Mouse (Mus musculus) testis, adult 2 months (tissue): ENCODE data around the gene Lrrc49. TPM values are rescaled to one million over a fixed set of nuclear protein-coding genes. Genes with fewer than 3 reads are reported as not detected.

ENCODE experiments used
- H3K27ac ChIP-seq: fragments of 200-500 bp; 2 replicates; pipeline ENCODE4 v1.5.1; 2012; ENCODE audit warnings: low read depth, low read length; ENCODE audit not compliant: control insufficient read depth, insufficient read depth
- H3K27me3 ChIP-seq: fragments of 200-500 bp; 2 replicates; pipeline ENCODE4 v1.6.1; 2012; ENCODE audit warnings: mild to moderate bottlenecking, low read length, moderate library complexity; ENCODE audit not compliant: control insufficient read depth, insufficient read depth
- H3K36me3 ChIP-seq: fragments of 200-500 bp; 2 replicates; pipeline ENCODE4 v1.6.1; 2012; ENCODE audit warnings: mild to moderate bottlenecking, low read length; ENCODE audit not compliant: control insufficient read depth, insufficient read depth
- H3K4me1 ChIP-seq: fragments of 200-500 bp; 2 replicates; pipeline ENCODE4 v1.6.1; 2012; ENCODE audit warnings: low read length; ENCODE audit not compliant: control insufficient read depth, insufficient read depth
- H3K4me3 ChIP-seq: fragments of 200-500 bp; 2 replicates; pipeline ENCODE4 v1.5.1; 2012; ENCODE audit warnings: low read depth, mild to moderate bottlenecking, low read length, moderate library complexity, mixed read lengths; ENCODE audit not compliant: control insufficient read depth
- CTCF ChIP-seq: fragments of 200-500 bp; IDR thresholded peaks from 2 replicates; pipeline ENCODE4 v1.5.1; 2012; ENCODE audit warnings: low read depth, mild to moderate bottlenecking, inconsistent platforms, low read length, moderate library complexity; ENCODE audit not compliant: control insufficient read depth, insufficient read depth, insufficient replicate concordance
- POLR2A ChIP-seq: fragments of 200-500 bp; IDR thresholded peaks from 2 replicates; pipeline ENCODE4 v1.6.1; 2012; ENCODE audit warnings: low read depth, mild to moderate bottlenecking, inconsistent platforms, low read length, moderate library complexity; ENCODE audit not compliant: control insufficient read depth
- polyA plus RNA-seq: library from polyadenylated mRNA; depleted of rRNA; stranded (reverse); fragments of >200 nt; gene quantifications from 2 replicates; pipeline ENCODE4 v1.2.3, GENCODE M21; 2012

The Lrrc49 gene
- polyA plus RNA-seq, 1 experiment, result 22.6 TPM

- H3K27ac ChIP-seq, result no peak overlapping the region
- no peaks in the 10 kb centered on the region for H3K36me3 ChIP-seq
- no peaks in the 10 kb centered on the region for H3K4me1 ChIP-seq
- no peak for TF ChIP-seq POLR2A
- no peak for TF ChIP-seq CTCF
- H3K4me3 ChIP-seq, result no peak overlapping the region
- no peaks in the 10 kb centered on the region for H3K27me3 ChIP-seq
Observed at GRCm38 (mm10) chr9:60653582-60653981, 34.4 kb downstream of the Lrrc49 start.

GRCm38 (mm10) chr9:60653137-60653536, 34.8 kb downstream of the Lrrc49 start:
- Histone ChIP-seq H3K27me3 (no peaks in the 10 kb centered on the region), H3K27ac (no peak overlapping the region), H3K4me1 (no peaks in the 10 kb centered on the region), H3K36me3 (no peaks in the 10 kb centered on the region), H3K4me3 (no peak overlapping the region)
- TF ChIP-seq POLR2A, result no peak

GRCm38 (mm10) chr9:60650277-60650676, 37.7 kb downstream of the Lrrc49 start:
- no peak for TF ChIP-seq CTCF
- TF ChIP-seq POLR2A, result no peak
- no peaks in the 10 kb centered on the region for H3K36me3 ChIP-seq
- H3K4me1 ChIP-seq, result no peaks in the 10 kb centered on the region
- no peaks in the 10 kb centered on the region for H3K27me3 ChIP-seq
- H3K4me3 ChIP-seq, result no peak overlapping the region
- H3K27ac ChIP-seq, result no peak overlapping the region

- no peak overlapping the region for H3K4me3 ChIP-seq
- H3K4me1 ChIP-seq, result no peaks in the 10 kb centered on the region
- no peaks in the 10 kb centered on the region for H3K27me3 ChIP-seq
- TF ChIP-seq CTCF (no peak), POLR2A (no peak)
- no peaks in the 10 kb centered on the region for H3K36me3 ChIP-seq
- H3K27ac ChIP-seq, result no peak overlapping the region
Observed at GRCm38 (mm10) chr9:60648981-60649975, 38.7 kb downstream of the Lrrc49 start.

GRCm38 (mm10) chr9:60633601-60634000, 54.4 kb downstream of the Lrrc49 start:
- Histone ChIP-seq H3K27me3 (no peaks in the 10 kb centered on the region), H3K27ac (no peak overlapping the region), H3K4me1 (no peaks in the 10 kb centered on the region), H3K4me3 (no peak overlapping the region), H3K36me3 (no peaks in the 10 kb centered on the region; the same call in 1 of the 2 replicates)
- TF ChIP-seq POLR2A (no peak), CTCF (no peak)

GRCm38 (mm10) chr9:60626311-60626791, 61.6 kb downstream of the Lrrc49 start:
- Histone ChIP-seq H3K36me3 (no peaks in the 10 kb centered on the region; the same call in 1 of the 2 replicates), H3K4me1 (no peaks in the 10 kb centered on the region), H3K27ac (no peak overlapping the region), H3K27me3 (no peaks in the 10 kb centered on the region), H3K4me3 (no peak overlapping the region)
- TF ChIP-seq CTCF (no peak), POLR2A (no peak)

GRCm38 (mm10) chr9:60625895-60626294, 62.1 kb downstream of the Lrrc49 start:
- Histone ChIP-seq H3K4me1 (no peaks in the 10 kb centered on the region), H3K27me3 (no peaks in the 10 kb centered on the region), H3K27ac (no peak overlapping the region), H3K36me3 (no peaks in the 10 kb centered on the region; the same call in 1 of the 2 replicates), H3K4me3 (no peak overlapping the region)
- no peak for TF ChIP-seq POLR2A
- no peak for TF ChIP-seq CTCF
